Mouse (Mus musculus) heart, adult 11 months (tissue): ENCODE data around the gene Rsbn1.

Experiments used
- DNase-seq: peaks from one replicate; pipeline ENCODE4 v3.0.0; 2022

Rsbn1 gene

DNA sequence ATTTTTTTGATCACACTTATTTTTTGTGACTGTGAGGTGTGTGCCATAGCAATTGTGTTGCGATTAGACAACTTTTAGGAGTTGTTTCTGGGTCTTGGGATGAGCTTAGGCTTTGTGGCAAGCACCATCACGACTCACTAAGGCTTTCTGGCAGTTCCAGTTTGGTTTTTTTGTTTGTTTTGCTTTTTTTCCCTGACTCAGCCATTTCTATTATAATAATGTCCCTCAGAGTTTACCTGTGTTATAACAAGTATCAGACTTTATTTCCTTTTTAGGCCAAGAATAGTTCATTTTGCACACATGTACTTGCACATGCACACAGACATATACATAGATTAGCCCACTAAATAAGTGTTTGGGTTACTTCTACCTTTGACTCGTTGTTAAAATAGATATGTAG lies 46.7 kb downstream of the Rsbn1 start:
- no peak for DNase-seq

DNA sequence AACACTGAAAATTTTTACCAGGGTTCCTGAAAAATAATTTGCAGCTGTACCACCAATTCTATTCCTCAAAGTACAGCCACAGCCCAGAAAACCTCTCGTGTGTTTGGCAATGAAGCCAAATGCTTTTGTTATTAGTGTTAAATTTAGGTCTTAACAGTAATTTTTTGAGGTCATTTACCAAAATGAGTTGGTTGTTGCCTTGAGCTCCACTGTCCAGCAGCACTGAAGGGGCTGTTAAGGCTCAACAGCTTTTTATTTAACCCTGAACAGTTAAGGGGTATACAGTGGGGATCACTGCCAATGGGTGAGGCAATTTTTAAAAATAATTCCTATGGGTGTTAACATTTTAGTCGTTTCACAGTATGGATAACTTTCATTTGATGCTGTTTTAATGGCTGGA lies 53.3 kb downstream of the Rsbn1 start:
- no peak for DNase-seq

DNA sequence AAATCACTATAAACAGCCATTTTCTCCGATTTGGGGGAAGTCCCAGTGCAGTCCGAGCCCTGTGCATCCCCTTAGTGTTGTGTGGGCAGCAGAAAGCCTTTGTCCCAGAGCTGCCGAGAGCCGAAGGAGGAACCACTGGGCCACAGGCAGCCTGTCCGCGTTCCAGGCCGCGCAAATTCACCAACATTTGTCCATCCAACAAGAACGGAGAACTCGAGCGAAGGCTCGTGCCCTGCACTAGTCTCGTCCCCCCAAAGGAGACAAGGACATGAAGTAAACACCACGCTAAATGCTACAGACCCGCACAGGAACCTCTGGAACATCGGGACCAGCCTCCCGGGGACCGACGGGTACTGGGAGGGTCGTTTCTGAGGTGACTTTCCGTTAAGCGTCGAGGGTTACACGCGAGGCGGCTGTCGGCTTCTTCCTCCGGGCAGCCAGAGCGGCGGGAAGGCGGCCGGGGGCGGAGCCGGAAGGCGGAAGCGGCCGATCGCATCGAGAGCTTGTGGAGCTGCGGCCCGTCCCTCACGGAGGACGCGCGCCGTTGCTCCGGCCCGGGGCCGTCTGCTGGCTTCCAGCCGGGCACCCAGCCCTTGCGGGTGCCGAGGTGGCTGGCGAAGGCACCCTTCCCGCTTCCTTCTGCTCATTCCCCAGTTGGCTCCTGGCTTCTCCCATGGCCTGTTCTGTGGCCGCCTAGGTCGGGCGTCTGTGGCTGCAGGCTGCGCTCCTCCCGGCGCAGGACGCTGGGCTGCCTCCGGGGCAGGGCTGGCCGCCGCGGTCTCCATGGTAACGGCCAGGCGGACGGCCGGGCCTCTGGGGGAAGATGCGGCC lies 54.2 kb downstream of the Rsbn1 start, which contains the start of gene Phtf1:
Gene Phtf1, plus strand, starts transcription at position 250 of the 831 bp plus-strand sequence.
- DNase-seq = peak; percentile 99

DNA sequence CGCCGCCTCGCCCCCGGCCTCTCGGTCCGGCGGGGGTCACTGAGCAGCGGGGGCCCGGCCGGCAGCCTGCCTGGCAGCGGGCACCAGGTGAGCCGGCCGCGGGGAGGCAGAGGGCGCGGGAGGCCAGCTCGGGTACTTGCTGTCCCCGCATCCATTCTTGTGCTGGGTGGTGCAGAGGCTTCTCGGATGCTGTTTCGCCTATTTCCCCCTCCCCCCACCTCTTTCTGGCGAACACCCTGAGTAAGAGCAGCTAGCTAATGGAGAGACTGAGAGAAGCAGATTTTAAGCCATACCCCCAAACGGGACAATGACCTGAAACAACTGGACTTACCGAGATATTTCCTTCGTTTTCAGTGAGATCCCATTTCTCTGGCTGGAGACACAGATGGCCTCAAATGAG lies 54.8 kb downstream of the Rsbn1 start:
- DNase-seq = no peak

DNA sequence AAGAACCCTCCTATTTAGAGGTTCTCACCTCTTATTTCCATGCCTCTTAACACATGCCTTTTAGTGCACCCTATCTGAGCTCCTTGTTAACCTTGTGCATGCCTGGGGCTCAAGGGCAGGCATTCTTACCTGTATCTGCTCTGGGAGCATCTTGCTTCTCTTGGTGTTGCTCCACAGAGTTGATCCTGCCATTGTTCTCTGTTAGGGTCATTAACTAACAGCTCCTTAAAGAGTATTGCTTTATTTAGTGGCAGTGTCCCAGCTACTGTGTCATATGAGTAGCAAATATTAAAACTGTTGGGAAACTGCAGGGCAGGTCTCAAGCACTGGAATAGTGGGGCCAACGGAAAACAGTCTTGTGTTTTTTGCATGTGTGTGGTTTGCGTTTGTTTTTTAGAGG lies 57.2 kb downstream of the Rsbn1 start:
- no peak for DNase-seq

DNA sequence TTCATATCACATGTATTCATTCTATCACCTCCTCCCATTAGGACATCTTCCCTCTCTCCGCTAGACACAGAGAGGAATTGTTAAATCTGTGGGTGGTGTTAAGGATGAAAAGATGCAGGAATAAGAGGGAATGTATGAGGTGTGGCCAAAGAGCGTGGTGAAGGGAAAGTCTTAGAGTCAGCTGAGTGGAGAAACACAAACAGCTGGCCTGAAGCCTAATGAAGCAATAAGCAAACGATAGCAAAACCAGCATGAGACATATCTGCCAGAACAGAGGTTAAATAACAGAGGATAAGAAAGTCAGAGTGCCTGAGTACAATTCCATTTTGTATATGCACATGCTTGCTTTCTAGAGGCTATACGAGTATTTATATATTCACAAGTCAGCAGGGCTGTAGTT lies 70.6 kb downstream of the Rsbn1 start:
- peak; percentile 66 for DNase-seq

DNA sequence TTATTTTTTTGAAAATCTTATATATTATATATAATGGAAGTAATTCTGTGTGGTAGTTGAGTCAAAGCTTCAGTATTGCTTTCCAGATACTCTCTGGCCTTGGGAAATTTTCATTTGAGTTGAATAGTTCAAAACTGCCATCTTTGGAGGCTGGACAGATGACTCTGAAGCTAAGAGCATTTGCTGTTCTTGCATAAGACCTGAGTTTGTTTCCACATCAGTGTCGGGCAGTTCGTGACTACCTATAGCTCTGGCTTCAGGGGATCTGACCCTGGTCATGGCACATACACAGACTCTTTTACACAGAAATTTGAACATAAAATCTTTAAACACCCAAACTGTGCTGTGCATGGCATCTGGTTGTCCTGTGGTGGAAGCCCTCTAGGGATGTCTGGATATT lies 71.3 kb downstream of the Rsbn1 start:
- no peak for DNase-seq

DNA sequence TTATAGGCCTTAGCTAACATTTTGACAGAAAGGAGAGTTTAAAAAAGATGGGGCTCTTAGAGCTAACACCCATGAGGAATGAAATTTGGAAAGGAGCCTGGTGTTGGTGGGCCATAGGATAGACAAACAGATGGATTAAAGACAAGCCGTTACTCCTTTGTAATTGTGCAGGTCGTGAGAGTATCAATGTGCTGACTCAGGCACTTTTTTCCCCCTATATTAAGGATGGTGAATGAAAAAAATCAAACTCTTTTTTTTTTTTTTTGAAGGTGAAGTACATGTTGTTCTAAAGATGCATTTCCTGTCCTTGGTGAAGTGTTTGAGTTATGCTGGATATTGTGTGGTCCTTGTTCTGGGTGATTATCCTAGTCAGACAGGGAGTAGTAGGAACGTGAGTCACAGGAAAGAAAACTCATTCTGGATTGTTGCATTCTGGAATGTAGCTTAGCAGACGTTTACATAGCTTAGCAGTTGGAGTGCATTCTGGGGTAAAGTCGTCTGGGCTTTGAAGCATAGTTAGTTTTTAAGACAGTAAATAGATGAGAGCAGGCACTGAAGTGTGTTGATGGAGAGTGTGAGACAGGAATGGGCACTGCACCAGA lies 74.0 kb downstream of the Rsbn1 start:
- peak; percentile 25 for DNase-seq

DNA sequence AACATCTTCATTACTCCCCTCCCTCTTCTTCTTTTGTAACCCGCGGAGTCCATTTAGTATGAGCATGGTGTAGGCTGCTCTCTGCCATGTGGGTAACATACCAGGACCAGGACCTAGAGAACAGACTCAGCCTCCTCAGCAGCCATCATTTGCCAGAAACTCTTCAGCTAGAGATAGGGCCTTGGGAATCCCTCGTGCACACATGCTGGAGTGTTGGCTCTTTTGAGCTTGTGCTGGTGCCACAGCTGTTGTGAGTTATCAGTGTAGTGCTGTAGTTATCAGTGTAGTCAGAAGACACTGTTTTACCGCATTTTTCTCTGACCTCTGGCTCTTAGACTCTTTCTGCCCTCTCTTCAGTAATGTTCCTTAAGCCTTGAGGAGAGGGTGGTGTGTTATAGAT lies 75.4 kb downstream of the Rsbn1 start:
- peak; percentile 81 for DNase-seq

DNA sequence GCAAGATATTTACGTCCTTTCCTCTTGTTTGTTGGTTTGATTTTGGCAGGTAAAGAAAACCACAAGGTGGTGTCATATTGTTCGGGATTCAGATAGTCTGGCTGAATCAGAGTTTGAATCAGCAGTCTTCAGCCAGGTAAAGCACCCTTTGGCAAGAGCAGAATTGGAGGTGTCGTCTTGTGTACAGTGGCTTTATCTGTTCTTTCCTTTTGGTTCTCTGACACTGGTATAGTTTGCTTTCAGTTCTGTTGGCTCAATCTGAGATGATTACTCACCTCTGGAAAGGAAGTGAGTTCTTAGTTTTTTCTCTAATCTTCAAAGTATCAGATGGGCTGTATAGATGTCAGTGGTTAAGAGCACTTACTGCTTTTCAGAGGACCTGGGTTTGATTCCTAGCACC lies 77.4 kb downstream of the Rsbn1 start:
- DNase-seq = no peak

DNA sequence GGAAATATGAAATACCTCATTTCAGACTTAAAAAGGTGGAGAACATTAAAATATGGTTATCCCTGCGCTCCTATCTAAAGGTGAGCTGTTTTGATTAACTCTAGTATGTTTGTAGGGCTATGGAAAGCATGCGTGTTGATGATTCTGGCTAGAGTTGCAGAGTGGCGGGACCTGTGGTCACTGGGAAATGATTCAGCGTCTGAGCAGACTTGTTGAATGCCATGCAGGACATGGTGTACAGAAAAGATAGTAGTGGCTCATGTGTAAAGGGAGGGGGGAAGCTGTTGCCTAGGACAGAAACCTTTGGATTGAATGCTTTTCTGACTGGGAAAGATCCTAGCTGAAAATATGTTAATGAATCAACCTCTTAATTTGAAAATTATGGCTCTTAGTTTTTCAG lies 84.8 kb downstream of the Rsbn1 start:
- peak; percentile 55 for DNase-seq

DNA sequence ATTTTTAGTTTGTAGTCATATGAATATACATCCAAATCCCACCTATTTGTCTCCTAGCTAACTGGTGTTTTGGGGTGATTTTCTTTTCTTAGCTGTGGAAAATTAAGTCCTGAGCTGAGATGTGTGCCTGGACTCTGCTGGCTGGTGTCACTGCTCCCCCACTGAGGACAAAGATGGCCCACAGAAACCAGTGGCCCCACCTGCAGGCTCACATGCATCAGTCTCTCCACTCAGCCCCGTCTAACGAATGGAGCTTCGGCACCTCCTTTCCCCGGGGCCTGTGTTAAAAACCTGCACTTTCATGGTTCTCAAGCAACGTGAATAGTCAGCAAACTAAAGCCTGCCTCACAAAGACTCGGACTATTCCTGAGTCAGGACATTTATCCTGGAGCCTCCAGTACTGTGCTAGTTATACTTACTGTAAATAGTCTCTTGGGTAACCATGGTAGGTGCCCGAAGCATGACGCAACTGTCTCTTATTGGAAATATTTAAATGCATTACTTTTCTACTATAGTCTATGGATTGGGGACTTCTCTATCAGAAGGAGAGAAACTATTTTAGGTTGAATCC lies 93.1 kb downstream of the Rsbn1 start:
- peak; percentile 67 for DNase-seq

DNA sequence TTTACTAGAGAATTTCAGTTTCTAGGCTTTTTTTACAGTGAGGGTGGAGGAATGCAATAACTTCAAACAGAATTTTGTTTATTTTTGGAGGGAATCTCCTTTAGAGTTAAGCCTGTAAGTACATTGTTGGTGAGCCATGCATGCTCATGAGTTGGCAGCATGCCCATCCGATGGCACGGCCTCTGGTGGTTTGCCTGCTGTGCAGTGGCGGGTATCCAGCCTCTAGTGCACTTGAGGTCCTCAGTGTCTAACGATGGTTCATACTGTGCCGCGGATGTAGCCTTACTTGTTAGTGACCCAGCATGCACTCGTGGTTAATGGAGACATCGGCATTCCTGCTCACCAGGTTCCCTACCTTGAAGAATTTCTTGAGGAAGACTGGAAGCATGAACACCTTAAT lies 93.6 kb downstream of the Rsbn1 start:
- peak; percentile 89 for DNase-seq

DNA sequence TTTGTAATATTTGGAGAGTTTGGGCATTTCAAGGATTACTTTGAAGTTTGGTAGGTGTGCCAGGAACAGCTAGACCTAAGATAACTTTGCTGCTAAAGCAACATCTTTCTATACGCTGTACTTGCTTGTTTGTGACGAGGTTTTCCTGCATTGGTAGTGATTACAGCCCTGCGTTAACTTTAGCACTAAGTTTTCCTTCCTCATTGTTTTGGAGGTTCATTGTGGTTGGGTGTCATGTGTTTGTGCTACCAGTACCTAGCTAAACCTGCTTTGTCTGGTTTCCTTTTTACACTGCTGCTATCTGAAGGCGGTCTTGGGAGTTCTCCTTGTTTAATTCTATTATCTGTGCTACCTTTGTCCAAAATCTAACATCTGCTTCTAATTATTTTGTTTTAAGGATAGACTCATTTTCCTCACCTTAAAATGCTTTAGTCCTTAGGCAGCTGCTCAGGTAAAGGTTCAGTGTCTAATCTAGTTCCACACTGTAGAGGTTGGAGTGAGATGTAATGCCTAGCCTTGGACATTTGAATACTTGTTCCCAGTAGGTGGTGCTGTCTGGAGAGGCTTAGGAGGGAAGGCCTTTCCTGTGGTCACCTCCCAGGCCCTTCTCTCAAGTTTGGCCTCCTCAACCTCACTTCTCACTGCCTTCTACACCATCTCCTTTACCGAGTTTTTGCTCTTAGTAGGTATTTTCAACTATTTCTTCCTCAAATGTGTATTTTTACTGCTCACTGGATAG lies 96.2 kb downstream of the Rsbn1 start:
- peak; percentile 29 for DNase-seq

DNA sequence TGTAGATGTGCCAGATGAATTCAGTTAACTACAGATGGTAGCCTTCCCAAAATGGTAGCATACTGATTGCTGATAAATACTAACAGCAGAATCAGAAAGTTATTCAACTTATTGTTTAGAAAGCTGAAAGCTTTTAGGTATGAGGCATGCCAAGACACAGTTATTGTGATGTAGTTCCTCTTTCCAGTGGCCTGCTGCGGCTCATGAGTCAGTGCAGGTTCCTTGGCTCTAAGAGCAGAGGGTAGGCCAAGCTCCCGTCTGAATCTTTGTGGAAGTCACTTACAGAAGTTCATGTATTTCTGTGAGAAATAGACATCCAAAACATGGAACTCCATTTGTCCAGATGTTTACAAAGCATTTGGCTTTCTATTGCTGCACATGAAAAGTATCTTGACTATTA lies 98.1 kb downstream of the Rsbn1 start:
- peak; percentile 42 for DNase-seq
